Comparison of ENCODE assay signal across 18 mouse cellular contexts in the genomic region with DNA sequence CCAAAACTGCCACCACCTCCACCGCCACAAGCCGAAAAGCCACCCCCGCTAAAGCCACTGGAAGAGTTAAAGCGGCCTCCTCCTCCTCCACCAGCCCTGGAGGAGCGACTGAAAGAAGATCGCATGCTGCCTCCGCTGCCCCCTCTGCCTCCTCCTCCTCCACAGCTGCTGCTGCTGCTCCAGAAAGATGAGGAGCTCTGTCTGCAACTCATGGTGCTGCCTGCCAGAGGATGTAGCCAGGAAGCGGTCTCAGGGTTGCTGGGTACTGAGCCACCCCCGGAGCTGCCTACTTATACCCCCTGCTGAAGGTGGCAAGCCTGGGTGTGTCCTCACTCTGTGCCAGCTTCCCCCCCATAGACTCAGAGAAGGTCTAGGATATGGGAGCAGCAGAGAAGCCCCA. TPM values are rescaled to one million over a fixed set of nuclear protein-coding genes. Genes with fewer than 3 reads are reported as not detected.
DNase-seq lines count a peak whose midpoint lies in the region; TF ChIP-seq lines count a peak whose summit lies in the region.
"Had no signal": no experiment of that assay in that cellular context is flagged by ENCODE, and none has a peak within 500 bp of the region (broad histone marks: within the 10 kb centered on the region; RNA-seq: fewer than 3 reads in every experiment).

A gene (minus strand): TSS at position 255 of the 400 bp plus-strand sequence.

- DNase-seq in layer of hippocampus, adult 11-12 months (ENCODE audit: low spot score) = peak; percentile 34
- DNase-seq in layer of hippocampus, adult 9-10 months (ENCODE audit: low spot score) = no peak
- peak; percentile 80 for DNase-seq in brain, adult 2 months (ENCODE audit: low read depth, low spot score)
- peak; percentile 42 for DNase-seq in layer of hippocampus, adult 9-11 months
- DNase-seq in liver = no peak
- DNase-seq in testis, postnatal 14 days (ENCODE audit: low spot score) = no peak
- DNase-seq: adrenal gland, postnatal 36 days; cerebellum, adult 11 months; gastrocnemius, postnatal 25 days had no signal

- peaks cover 10% of the 10 kb centered on the region for H3K4me1 ChIP-seq in olfactory bulb, adult 2 months (ENCODE audit: control insufficient read depth, insufficient read depth, low read length)
- H3K4me1 ChIP-seq: embryonic facial prominence, embryonic 15.5 days; forebrain, embryonic 13.5 days; liver, embryonic 12.5 days had no signal

- peak within 1 kb of the TSS; percentile 23; the same call in 1 of the 2 replicates for H3K27ac ChIP-seq in olfactory bulb, adult 2 months (ENCODE audit: insufficient read depth, low read depth, low read length)
- H3K27ac ChIP-seq: embryonic facial prominence, embryonic 15.5 days; forebrain, embryonic 13.5 days; liver, embryonic 12.5 days; stomach, postnatal 0 days had no signal

- H3K4me3 ChIP-seq in olfactory bulb, adult 2 months (ENCODE audit: insufficient read depth, low read depth, low read length) = no peak within 1 kb of the TSS
- H3K4me3 ChIP-seq: embryonic facial prominence, embryonic 15.5 days; forebrain, embryonic 13.5 days; liver, embryonic 12.5 days had no signal

- WGBS in olfactory bulb, adult 2 months = 17% methylated on average over 9 of the region's 9 CpGs

- no peak for TF ChIP-seq POLR2A in olfactory bulb, adult 2 months (IDR thresholded peaks at IDR 0.05; ENCODE audit: insufficient read depth, low read depth, low read length)

- no peak for TF ChIP-seq CTCF in olfactory bulb, adult 2 months (IDR thresholded peaks at IDR 0.05; ENCODE audit: insufficient read depth, low read depth, low read length)

RNA-seq across cellular contexts. Expression of the gene that starts here (rescaled TPM):
- polyA plus RNA-seq in olfactory bulb, adult 2 months (2012; ENCODE audit: insufficient read depth, insufficient read length, low replicate concordance, missing spikeins) = not detected in 2 replicates
- polyA plus RNA-seq: embryonic facial prominence, embryonic 15.5 days; forebrain, embryonic 13.5 days; heart, embryonic 11.5 days; inflammation-experienced regulatory T-cells, adult 6 months; liver, embryonic 12.5 days; lung, embryonic 16.5 days; spleen, adult 2 months; stomach, postnatal 0 days had no signal

Comparison
In these comparisons a context has a peak if more than half of its experiments do, and no peak if none do; other contexts are left out.
1. DNase-seq: peak in layer of hippocampus, adult 11-12 months (single experiment), brain, adult 2 months (single experiment) and layer of hippocampus, adult 9-11 months (single experiment); none in layer of hippocampus, adult 9-10 months (single experiment), liver (single experiment) and testis, postnatal 14 days (single experiment).